Mouse (Mus musculus) adrenal gland, adult 18-20 months (tissue): ENCODE data around the gene Pomp. TPM values are rescaled to one million over a fixed set of nuclear protein-coding genes. Genes with fewer than 3 reads are reported as not detected.
"Not testable (repeated sequence)": the region's sequence is repeated elsewhere in the genome, so short reads cannot be mapped to it uniquely, and the experiment has no call there.

Experiments used
- DNase-seq, 2 experiments: peaks; one replicate each; pipeline ENCODE4 v3.0.0; 2021 to 2022; ENCODE audit warnings: low spot score in 2 of 2
- total RNA-seq, 2 experiments: library from RNA; stranded (reverse); gene quantifications; 1 replicate in 1 of 2; 2 replicates in 1 of 2; pipeline ENCODE4 v1.2.3; 2021

Pomp gene
- total RNA-seq, 2 experiments from 2014 or later, result 159 to 222 TPM

DNA sequence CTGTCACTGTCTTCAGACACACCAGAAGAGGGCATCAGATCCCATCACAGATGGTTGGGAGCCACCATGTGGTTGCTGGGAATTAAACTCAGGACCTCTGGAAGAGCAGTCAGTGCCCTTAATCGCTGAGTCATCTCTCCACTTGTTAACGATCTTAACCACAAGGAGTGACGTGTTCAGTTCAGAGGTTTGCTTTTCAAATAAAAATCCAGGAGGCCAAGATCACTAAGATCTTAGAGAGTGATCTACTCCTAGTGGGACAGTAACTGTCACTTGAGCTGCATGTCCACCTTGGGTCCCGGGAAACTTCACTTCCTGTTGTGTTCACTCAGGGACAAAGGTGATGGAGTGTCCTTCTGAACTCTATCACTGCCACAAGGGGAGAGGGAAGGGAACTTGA, 36.2 kb downstream of the Pomp start:
- not testable (repeated sequence) for DNase-seq

- no peak for DNase-seq
Measured at GRCm38 (mm10) chr5:147898254-147898653, 38.0 kb downstream of the Pomp start.

- no peak for DNase-seq
Measured at GRCm38 (mm10) chr5:147898968-147899549, 38.8 kb downstream of the Pomp start.

GRCm38 (mm10) chr5:147902008-147902757, 41.9 kb downstream of the Pomp start:
- no peak for DNase-seq

DNA sequence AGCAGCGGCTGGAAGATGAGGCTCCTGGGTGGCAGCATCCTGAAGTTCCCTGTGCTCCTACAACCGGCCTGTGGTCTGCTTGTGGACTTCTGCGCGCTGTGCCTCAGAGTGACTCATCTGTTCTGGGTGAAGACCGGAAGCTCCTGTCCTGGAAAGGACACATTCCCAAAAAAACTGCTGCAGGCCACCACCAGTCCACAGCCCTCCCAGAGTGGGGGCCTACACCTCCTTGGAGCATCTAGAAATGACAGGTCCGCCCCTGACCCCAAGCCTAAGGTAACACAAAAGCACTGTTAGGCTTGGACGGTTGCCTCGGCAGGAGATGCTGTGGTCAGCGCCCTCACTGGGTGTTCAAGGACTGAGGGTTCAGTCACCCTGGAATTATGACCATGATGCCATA, 42.9 kb downstream of the Pomp start:
- no peak for DNase-seq

DNA sequence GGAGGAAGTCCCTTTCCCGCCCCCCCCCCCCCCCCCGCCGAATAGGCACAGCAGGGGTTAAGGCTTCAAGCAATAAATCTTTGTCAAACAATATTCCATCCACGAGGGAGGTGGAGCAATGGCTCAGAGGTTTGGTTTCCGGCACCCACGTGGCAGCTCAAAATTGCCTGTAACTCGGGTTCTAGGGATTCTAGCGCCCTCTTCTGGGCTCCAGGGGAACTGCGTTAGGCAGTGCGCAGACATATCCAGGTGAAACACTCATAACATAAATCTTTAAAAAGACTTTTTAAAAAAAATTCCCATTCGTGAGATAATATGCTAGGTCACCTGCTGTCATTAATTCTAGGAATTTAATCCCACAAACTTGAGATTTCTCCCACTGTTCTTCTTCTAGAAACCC, 46.9 kb downstream of the Pomp start:
- no peak for DNase-seq

- DNase-seq, result no peak
Measured at GRCm38 (mm10) chr5:147907851-147908250, 47.6 kb downstream of the Pomp start.

DNA sequence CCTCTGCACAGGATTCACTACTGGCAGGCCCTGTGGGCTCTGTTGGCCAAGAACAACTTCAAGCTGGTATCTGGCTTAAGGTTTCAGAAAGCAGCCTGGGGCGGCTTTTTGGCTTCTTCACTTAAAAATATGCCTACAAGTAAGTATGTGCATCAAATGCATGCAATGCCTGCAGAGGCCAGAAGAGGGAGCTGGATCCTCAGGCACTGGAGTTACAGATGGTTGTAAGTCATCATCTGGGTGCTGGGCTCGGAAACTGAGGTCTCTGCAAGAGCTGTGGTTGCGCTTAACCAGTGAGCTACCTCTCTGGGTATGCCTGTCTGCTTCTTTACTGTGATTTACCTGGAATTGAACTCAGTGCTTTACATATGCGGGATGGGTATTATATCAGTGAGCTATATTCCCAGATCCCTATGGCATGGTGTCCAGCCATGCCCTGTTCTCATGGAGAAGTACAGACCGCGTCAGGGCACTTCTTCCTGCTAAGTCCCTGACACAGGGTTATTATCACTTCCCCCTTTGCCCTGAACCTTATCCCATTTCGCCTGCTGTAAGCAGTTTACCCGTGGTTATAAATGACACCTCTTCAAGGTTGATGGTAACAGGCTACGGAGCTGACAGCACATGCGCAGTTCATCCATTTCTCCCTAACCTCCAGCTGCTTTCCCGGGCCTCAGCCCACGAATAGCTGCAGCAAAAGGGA, 50.7 kb downstream of the Pomp start:
- DNase-seq, result no peak

- DNase-seq, result no peak
Measured at GRCm38 (mm10) chr5:147911744-147912143, 51.5 kb downstream of the Pomp start.

DNA sequence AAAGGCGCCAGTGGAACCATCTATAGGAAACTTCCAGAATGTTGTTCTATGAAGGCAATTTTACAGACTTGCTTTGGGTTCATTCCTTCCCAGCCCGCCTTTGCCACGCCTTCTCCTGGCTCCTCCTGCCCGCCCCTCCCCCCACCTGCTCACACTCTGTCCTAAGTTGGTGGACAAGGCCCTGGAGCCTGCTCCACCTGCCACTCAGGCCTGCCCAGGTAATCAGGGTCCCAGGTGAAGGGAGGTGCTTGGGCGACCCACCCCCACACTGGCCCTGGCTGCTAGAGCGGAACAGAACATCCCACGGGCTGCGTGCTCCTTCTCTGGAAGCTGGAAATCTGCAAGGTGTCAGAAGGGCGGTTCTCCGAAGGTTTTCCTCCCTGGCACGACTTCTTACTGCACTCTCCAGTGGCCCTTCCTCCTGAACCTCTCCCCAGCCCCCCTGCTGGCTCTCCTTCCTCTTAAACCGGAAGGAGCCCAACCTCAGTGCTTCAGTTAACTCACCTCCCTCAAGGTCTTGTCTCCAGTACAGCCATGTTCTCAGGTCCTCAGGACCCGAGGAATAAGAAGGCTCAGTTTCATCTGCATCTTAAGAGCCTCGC, 53.1 kb downstream of the Pomp start:
- DNase-seq, result no peak

- no peak for DNase-seq
Measured at GRCm38 (mm10) chr5:147915038-147915566, 54.8 kb downstream of the Pomp start.

GRCm38 (mm10) chr5:147916171-147916570, 55.9 kb downstream of the Pomp start:
- DNase-seq, result no peak

- no peak for DNase-seq
Measured at GRCm38 (mm10) chr5:147918044-147918846, 58.0 kb downstream of the Pomp start.

DNA sequence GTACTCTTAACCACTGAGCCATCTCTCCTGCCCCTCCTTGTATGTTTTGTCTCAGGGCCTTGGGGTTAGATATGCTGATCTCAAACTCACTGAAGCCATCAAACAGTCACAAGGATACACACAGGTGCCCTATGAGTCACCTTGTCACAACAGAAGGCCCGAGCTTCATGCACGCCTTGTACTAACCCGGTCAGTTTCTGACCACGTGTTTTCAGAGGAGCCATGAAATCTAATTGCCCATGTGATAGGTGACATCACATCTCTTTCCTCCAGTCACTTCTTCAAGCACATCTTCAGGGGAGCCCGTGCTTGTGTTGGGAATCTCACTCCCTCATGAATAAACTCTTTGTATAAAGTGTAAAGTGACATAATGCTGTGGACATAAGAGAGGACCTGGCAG, 64.4 kb downstream of the Pomp start:
- DNase-seq, result no peak

Other genes starting within 250 kb of the Pomp start
- gene Flt1, start 134.4 kb upstream of the Pomp start, total RNA-seq, result 10 to 100 TPM; 63.0 to 74.4 TPM
- gene Slc46a3, start 34.4 kb downstream of the Pomp start, total RNA-seq, result 10 to 100 TPM; 10.3 to 13.0 TPM
- gene Mtus2, start 96.9 kb downstream of the Pomp start, total RNA-seq, result 1 to 10 TPM; 2.5 to 2.7 TPM